Mouse (Mus musculus): ENCODE measurements around the gene Uevld. TPM values are rescaled to one million over a fixed set of nuclear protein-coding genes. Genes with fewer than 3 reads are reported as not detected.

Gene Uevld
- 10.0 and 10.9 TPM in 2 replicates for polyA plus RNA-seq (2015; fragmentation: Nextera tagmentation; extraction: Ambion mirVana)

DNA sequence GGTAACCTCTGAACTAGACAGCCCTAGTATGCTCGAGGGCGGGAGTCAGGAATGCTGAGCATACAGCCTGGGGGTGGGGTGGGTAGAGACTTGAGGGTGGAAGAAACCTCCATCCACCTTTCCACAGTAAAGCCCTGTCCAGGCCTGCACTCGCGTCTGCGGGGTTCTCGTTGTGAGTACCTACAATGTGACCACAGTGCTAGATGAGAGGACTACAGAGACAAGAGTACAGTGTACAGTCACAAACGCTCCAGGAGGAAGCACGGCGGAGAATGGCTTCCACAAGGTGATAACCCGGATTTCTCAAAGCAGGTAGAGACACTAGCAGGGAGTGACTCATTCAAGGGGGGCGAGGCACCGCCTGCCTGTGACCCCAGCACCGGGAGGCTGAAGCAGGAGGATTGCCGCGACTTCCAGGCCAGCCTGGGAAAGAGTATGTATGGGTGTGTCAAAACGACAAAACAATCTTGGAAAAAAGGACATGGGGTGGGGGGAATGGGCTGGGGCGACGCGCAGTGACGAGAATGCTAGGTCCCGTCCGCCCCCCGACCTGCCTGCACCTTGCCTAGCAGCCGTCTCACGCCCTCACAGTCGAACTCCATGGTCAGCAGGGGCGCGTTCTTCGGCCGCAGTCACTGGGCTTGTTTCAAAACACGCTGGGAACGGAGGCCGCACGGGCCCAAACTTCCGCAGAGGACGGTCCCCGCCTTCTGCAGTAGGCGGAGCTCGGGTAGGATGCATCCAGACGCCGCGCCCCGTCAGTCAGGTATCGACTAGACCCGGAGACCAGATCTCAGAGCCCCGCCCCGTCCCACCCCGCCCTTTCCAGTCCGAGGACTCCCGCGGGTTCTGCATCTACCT is at the start of gene Uevld:
Gene Uevld, minus strand, starts transcription at position 697 of the 861 bp plus-strand sequence.
- ATAC-seq (ENCODE audit: insufficient read depth, low FRiP score, low read depth), result peak; percentile 94
- H3K27ac ChIP-seq, result peak within 1 kb of the TSS; percentile 67
- peaks cover 15% of the 10 kb centered on the region; the same call in 1 of the 2 replicates for H3K4me1 ChIP-seq
- H3K36me3 ChIP-seq, result 0 out of 2 replicates have a peak, but pooled peaks cover 7% of the 10 kb centered on the region
- H3K27me3 ChIP-seq (replicated peaks), result no peaks in the 10 kb centered on the region
- peak within 1 kb of the TSS; percentile 83 for H3K9ac ChIP-seq
- peak within 1 kb of the TSS; percentile 81 for H3K4me3 ChIP-seq (replicated peaks)
- WGBS, result under 1% methylated on average over 51 of the region's 51 CpGs
- no peaks in the 10 kb centered on the region for H3K9me3 ChIP-seq
- peak within 1 kb of the TSS; percentile 79 for H3K4me2 ChIP-seq

DNA sequence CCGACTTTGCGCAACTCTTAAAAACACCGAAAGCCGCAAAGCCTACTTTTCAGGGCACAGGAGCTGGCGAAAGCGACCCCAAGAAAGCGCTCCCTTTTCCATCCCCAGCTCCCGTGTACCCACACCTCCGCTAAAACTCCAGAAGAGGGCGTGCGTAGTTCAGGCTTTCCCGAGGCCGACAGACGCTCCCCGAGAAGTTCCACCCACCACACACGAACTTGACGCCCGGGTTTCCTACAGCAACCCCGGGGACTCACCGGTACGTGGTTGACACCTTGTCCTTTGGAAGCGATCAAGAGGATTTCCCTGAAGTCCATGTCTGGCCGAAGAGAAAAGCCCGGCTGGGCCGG is 49.5 kb upstream of the Uevld start:
- Histone ChIP-seq H3K36me3 (no peaks in the 10 kb centered on the region), H3K27ac (peak overlapping the region; percentile 95), H3K9me3 (no peaks in the 10 kb centered on the region), H3K4me1 (peaks cover 11% of the 10 kb centered on the region), H3K27me3 (replicated peaks) (no peaks in the 10 kb centered on the region), H3K4me3 (replicated peaks) (peak overlapping the region; percentile 71), H3K9ac (peak overlapping the region; percentile 54), H3K4me2 (peak overlapping the region; percentile 55)
- ATAC-seq (ENCODE audit: insufficient read depth, low FRiP score, low read depth), result peak; percentile 67
- under 1% methylated on average over 25 of the region's 25 CpGs for WGBS

DNA sequence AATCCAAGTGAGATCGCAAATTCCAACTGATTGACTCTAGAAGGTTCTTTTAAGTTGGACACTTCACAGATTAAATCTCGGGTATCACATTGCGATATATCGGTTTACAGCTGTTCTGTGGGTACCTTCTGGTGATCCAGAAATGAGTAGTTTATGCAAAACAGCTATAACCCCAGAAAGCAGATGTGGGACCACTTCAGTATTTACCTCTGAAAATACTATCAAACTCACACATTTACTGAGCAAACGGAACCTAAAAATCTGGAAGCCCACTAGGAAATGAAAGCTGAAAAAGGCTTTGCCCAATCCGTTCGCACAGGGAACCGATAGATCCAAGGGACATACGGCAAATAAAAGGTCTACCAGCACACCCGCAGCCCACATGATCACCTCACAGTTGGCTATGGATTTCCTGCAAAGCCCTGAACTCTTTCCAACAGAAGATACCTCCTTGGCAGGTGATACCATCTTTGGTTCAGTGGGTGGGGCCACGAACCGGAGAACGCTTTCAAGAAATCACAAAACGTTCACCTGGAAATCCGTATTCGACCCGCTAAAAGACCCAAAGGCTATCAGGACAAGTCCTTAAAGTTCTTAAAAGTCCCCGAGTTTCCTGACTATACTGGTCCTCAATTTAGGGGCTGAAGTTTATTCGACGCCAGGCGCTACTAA is 48.9 kb upstream of the Uevld start:
- Histone ChIP-seq H3K36me3 (no peaks in the 10 kb centered on the region), H3K27me3 (replicated peaks) (no peaks in the 10 kb centered on the region), H3K9me3 (no peaks in the 10 kb centered on the region), H3K4me2 (peak overlapping the region; percentile 55), H3K4me1 (peaks cover 12% of the 10 kb centered on the region), H3K9ac (peak overlapping the region; percentile 54), H3K4me3 (replicated peaks) (peak overlapping the region; percentile 71), H3K27ac (peak overlapping the region; percentile 95)
- WGBS, result 15% methylated on average over 21 of the region's 21 CpGs
- no peak for ATAC-seq (ENCODE audit: insufficient read depth, low FRiP score, low read depth)

DNA sequence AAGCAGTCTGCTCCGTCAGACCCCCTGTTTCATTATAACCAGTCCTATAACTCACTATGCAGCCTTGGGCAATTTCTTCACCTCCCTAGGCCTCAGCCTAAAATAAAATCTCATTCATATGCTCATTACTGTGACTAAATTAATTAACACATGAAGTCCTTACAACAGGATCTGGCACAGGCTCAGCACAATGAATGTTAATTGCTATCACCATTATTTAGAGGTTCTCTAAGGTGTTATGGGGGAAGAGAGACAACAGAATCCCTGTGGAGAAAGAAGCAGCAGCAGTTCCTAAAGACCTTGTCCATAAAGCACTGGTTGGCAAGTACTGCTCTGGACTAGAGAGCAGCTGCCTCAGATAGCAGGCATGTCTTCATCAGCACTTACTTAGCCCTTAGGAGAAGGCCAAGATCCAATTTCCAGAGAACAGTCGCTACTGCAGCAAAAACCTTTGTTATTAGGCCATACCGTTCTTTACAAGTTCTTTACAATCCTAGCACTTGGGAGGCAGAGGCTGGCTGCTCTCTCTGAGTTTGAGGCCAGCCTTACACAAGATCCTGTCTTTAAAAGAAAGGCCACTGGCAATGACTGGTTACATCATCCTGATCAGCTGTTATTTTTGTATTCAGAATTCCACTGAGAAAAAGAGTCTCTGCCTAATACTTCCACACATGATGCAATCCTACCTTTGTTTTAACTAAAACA is 45.2 kb upstream of the Uevld start:
- H3K4me1 ChIP-seq, result peaks cover 26% of the 10 kb centered on the region
- ATAC-seq (ENCODE audit: insufficient read depth, low FRiP score, low read depth), result no peak
- H3K9me3 ChIP-seq, result no peaks in the 10 kb centered on the region

DNA sequence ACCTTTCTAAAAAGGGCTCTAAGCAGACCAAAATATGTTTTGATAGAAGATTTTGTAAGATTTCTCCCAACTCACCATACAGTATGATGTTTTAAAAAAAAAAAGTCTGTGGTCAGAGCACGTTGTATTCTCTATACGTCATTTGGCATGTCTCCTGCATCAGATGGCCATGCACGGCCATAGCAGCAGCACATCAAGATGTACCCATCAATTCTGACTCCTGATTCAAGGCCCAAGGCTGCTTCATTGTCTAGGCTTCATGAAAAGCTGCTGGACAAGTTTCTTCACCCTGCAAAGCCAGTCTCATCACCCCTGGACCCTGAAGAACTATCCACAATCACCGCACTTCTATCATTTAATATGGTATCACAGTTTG is 43.6 kb upstream of the Uevld start:
- Histone ChIP-seq H3K27ac (no peak overlapping the region), H3K27me3 (replicated peaks) (no peaks in the 10 kb centered on the region), H3K9ac (no peak overlapping the region), H3K4me3 (replicated peaks) (no peak overlapping the region), H3K9me3 (no peaks in the 10 kb centered on the region), H3K4me1 (peaks cover 26% of the 10 kb centered on the region), H3K36me3 (peaks cover 19% of the 10 kb centered on the region), H3K4me2 (no peak overlapping the region)
- 61% methylated on average over 4 of the region's 4 CpGs for WGBS
- ATAC-seq (ENCODE audit: insufficient read depth, low FRiP score, low read depth), result no peak

More for the DNA sequence above, 45.2 kb upstream of the Uevld start:
- no peaks in the 10 kb centered on the region for H3K27me3 ChIP-seq (replicated peaks)
- 62% methylated on average over 3 of the region's 3 CpGs for WGBS
- H3K27ac ChIP-seq, result no peak overlapping the region
- H3K9ac ChIP-seq, result no peak overlapping the region
- peaks cover 4% of the 10 kb centered on the region; the same call in 1 of the 2 replicates for H3K36me3 ChIP-seq
- H3K4me2 ChIP-seq, result no peak overlapping the region
- no peak overlapping the region for H3K4me3 ChIP-seq (replicated peaks)

DNA sequence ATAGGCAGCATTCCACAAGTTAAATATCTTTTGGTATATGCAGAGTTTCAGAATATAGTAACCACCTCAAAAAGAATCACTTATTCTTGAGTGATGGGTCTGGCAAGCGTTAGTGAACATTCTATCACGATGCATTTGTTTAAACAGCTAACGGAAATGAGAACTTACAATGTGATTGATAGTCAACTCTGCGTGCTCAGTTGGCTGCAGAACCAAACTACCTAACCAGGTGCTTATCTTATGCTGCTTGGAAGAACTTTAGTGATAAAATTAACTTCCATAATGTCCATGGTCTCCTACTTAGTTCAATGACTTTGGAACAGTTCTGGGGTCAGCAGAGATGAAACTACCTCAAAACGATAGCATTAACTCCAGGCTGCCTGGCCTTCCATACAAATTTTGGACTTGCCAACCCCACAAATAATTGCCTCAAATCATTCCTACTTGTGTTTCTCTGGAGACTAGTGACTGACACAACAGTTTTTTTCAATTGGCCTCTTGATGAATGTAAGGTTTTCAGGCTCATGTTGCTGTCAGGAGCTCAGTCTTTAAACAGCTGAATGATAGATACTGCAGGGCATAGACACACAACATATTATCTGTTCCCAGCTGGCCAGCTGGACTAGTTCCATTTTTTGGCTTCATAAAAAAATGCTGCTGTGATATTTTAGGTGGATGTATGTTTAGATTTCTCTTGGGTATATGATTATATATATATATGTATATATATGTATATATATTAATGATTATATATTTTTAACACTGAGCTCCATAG is 43.0 kb upstream of the Uevld start:
- H3K9ac ChIP-seq, result no peak overlapping the region
- H3K36me3 ChIP-seq, result peaks cover 21% of the 10 kb centered on the region
- no peak overlapping the region for H3K4me3 ChIP-seq (replicated peaks)
- H3K9me3 ChIP-seq, result no peaks in the 10 kb centered on the region
- no peaks in the 10 kb centered on the region for H3K27me3 ChIP-seq (replicated peaks)
- H3K27ac ChIP-seq, result 0 out of 2 replicates have a peak overlapping the region, but pooled peaks have one; percentile 5
- WGBS, result 27% methylated on average over 5 of the region's 5 CpGs
- ATAC-seq (ENCODE audit: insufficient read depth, low FRiP score, low read depth), result no peak
- H3K4me2 ChIP-seq, result no peak overlapping the region
- peaks cover 26% of the 10 kb centered on the region for H3K4me1 ChIP-seq

DNA sequence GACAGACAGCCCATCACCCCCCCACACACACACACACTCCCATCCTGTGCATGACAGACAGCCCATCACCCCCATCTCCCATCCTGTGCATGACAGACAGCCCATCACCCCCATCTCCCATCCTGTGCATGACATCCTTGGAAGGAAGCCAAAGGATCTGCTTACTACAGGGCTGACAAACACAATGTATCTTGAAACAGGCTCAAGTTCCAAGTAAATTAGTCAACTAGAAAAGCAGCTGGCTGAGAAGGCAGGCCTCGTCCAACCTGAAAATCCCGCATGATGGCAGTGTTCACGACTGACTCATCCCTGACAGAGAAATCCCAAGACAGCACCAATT is 42.3 kb upstream of the Uevld start:
- Histone ChIP-seq H3K27ac (peak overlapping the region; percentile 31; the same call in 1 of the 2 replicates), H3K9me3 (no peaks in the 10 kb centered on the region), H3K27me3 (replicated peaks) (no peaks in the 10 kb centered on the region), H3K4me2 (no peak overlapping the region), H3K9ac (no peak overlapping the region), H3K36me3 (peaks cover 21% of the 10 kb centered on the region), H3K4me3 (replicated peaks) (no peak overlapping the region), H3K4me1 (peaks cover 26% of the 10 kb centered on the region)
- 24% methylated on average over 3 of the region's 3 CpGs for WGBS
- peak; percentile 55; the same call in 1 of the 2 replicates for ATAC-seq (ENCODE audit: insufficient read depth, low FRiP score, low read depth)

DNA sequence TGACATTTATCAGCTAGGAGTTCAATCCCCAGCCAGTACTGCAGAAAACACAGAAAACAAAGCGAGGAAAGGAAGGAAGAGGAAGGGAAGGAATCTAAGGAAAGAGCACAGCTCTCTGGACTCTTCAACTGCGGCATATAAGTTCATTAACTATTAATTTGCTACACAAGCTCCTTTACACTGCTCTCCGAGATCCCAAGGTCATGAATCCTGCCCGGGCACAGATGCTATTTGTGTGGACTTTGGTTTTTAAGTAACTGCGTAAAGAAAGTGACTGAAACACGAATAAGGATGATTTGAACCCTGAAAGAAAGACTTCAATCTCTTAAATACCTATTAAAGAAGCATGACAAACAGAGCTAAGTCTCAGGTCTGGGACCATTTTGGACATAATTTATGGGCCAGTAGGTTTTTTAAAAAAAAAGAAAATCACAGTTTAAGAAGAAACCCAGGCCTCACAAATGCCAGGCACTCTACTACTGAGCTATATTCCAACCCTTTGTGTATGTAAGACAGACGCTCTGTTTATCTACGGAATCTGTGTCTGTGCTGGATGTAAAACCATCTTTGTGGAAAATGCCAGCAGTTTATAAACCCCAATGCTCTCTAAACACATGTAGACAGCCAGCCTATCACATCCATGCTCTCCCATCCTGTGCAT is 41.8 kb upstream of the Uevld start:
- Histone ChIP-seq H3K27ac (peak overlapping the region; percentile 31; the same call in 1 of the 2 replicates), H3K9me3 (no peaks in the 10 kb centered on the region), H3K9ac (no peak overlapping the region), H3K4me1 (peaks cover 26% of the 10 kb centered on the region), H3K27me3 (replicated peaks) (no peaks in the 10 kb centered on the region), H3K4me2 (no peak overlapping the region), H3K36me3 (peaks cover 23% of the 10 kb centered on the region), H3K4me3 (replicated peaks) (no peak overlapping the region)
- ATAC-seq (ENCODE audit: insufficient read depth, low FRiP score, low read depth), result 0 out of 2 replicates have a peak, but pooled peaks have one; percentile 44
- WGBS, result 53% methylated on average over 8 of the region's 8 CpGs

DNA sequence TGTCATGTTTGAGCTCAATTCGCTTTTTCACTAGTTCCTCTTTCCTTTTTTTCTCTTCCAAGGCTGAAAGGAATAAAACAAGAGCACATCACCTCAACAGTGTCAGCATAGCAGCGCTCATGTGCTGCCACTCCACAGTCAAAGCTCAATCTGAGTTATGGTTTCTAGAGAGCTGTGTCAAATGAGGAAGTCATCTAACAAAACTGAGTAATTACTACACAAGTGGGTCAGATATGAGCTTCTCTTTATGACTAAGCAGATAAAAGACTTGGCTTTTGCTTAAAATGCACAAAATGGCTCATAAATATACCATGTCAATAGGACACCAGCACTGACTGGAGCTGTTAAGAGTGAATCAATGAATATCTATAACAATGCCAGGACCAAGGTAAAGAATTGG is 40.6 kb upstream of the Uevld start:
- Histone ChIP-seq H3K4me1 (peaks cover 26% of the 10 kb centered on the region; the same call in 1 of the 2 replicates), H3K4me3 (replicated peaks) (no peak overlapping the region), H3K27me3 (replicated peaks) (no peaks in the 10 kb centered on the region), H3K27ac (no peak overlapping the region), H3K9ac (no peak overlapping the region), H3K4me2 (no peak overlapping the region), H3K9me3 (no peaks in the 10 kb centered on the region), H3K36me3 (peaks cover 35% of the 10 kb centered on the region)
- no peak for ATAC-seq (ENCODE audit: insufficient read depth, low FRiP score, low read depth)
- WGBS, result 87% methylated on average over 2 of the region's 2 CpGs

DNA sequence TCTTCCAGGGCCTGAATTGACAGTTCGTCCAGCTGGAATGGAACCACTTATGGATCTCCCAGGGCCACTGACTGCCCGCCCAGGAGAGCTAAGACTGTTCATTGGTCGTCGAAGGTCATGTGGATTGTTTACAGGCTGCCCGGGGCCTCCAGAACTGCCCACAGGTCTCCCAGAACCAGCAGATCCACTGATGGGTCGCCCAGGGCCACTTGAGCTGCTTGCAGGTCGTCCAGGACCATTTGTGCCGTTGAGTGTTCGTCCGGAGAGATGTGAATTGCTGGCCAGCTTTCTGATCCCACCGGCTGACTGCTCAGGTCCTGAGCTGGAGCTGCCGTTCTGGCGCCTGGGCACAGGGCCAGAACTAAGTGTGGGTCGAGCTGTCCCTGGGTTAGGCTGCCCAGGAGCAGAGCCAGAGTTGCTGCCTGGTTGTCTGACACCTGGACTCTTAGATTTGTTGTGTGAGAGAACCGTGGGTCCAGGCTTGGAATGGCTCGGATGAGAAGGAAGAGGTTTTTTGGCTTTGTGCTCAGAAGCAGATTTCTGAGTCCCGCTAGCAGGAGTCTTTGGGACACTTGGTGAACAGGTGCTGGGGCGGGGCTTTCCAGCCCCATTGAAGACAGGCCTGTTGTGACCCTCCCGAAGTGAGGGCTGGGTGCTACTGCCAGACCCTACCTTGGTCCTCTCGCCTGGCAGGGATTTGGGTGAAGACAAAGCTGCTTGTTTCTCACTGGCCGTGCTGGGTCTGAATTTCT is 39.5 kb upstream of the Uevld start:
- peaks cover 44% of the 10 kb centered on the region for H3K36me3 ChIP-seq
- no peak overlapping the region for H3K4me2 ChIP-seq
- WGBS, result 81% methylated on average over 21 of the region's 21 CpGs
- no peak overlapping the region for H3K4me3 ChIP-seq (replicated peaks)
- H3K9me3 ChIP-seq, result no peaks in the 10 kb centered on the region
- H3K27me3 ChIP-seq (replicated peaks), result no peaks in the 10 kb centered on the region
- H3K9ac ChIP-seq, result no peak overlapping the region
- no peak overlapping the region for H3K27ac ChIP-seq
- peaks cover 19% of the 10 kb centered on the region; the same call in 1 of the 2 replicates for H3K4me1 ChIP-seq
- no peak for ATAC-seq (ENCODE audit: insufficient read depth, low FRiP score, low read depth)
